Mouse (Mus musculus) c-Kit-positive CD71-positive TER-119-negative erythroid progenitor cells, embryonic 14.5 days (primary cell): ENCODE measurements around the gene Zmynd10.

Experiments used
- DNase-seq: peaks from one replicate; pipeline ENCODE4 v3.0.0-alpha.2; 2013; ENCODE audit warnings: low read depth

Zmynd10 gene

GRCm38 (mm10) chr9:107540420-107540819, 6.7 kb upstream of the Zmynd10 start:
- DNase-seq = no peak

- no peak for DNase-seq
These were observed 6.1 kb upstream of the Zmynd10 start for GRCm38 (mm10) chr9:107541005-107541404.

- DNase-seq = peak; percentile 84
These were observed 5.4 kb upstream of the Zmynd10 start, which contains the start of the genes Cyb561d2 and Nprl2 for GRCm38 (mm10) chr9:107541474-107542351. Cyb561d2 (minus strand) TSS chr9:107542193. Nprl2 (plus strand) TSS chr9:107542226.

GRCm38 (mm10) chr9:107542352-107542686, 4.8 kb upstream of the Zmynd10 start:
- DNase-seq = no peak

- DNase-seq = no peak
These were observed 4.4 kb upstream of the Zmynd10 start for GRCm38 (mm10) chr9:107542721-107543120.

GRCm38 (mm10) chr9:107543299-107543698, 3.8 kb upstream of the Zmynd10 start:
- no peak for DNase-seq

GRCm38 (mm10) chr9:107544196-107544700, 2.9 kb upstream of the Zmynd10 start:
- no peak for DNase-seq

GRCm38 (mm10) chr9:107544729-107545128, 2.4 kb upstream of the Zmynd10 start:
- DNase-seq = no peak

GRCm38 (mm10) chr9:107545199-107545598, 1.9 kb upstream of the Zmynd10 start:
- no peak for DNase-seq

GRCm38 (mm10) chr9:107545602-107546001, 1.5 kb upstream of the Zmynd10 start:
- peak; percentile 74 for DNase-seq

GRCm38 (mm10) chr9:107547957-107548356, 859 bp downstream of the Zmynd10 start:
- no peak for DNase-seq

- DNase-seq = no peak
These were observed 1.7 kb downstream of the Zmynd10 start for GRCm38 (mm10) chr9:107548820-107549219.

GRCm38 (mm10) chr9:107549297-107550074, 2.4 kb downstream of the Zmynd10 start:
- DNase-seq = no peak

- DNase-seq = no peak
These were observed 3.5 kb downstream of the Zmynd10 start for GRCm38 (mm10) chr9:107550491-107551116.

GRCm38 (mm10) chr9:107551117-107551889, 4.2 kb downstream of the Zmynd10 start, which contains the start of gene Rassf1:
Rassf1 (plus strand) TSS chr9:107551555.
- DNase-seq = no peak

GRCm38 (mm10) chr9:107551890-107552355, 4.8 kb downstream of the Zmynd10 start:
- no peak for DNase-seq

- no peak for DNase-seq
These were observed 5.7 kb downstream of the Zmynd10 start for GRCm38 (mm10) chr9:107552690-107553393.

GRCm38 (mm10) chr9:107553541-107554318, 6.6 kb downstream of the Zmynd10 start:
- DNase-seq = no peak

- DNase-seq = peak; percentile 95
These were observed 7.3 kb downstream of the Zmynd10 start for GRCm38 (mm10) chr9:107554319-107554825.

GRCm38 (mm10) chr9:107555031-107555457, 7.9 kb downstream of the Zmynd10 start:
- no peak for DNase-seq
